Mouse (Mus musculus): ENCODE data around the gene Prep. TPM values are rescaled to one million over a fixed set of nuclear protein-coding genes. Genes with fewer than 3 reads are reported as not detected.

Prep gene
- polyA plus RNA-seq (2015; fragmentation: Nextera tagmentation; extraction: Ambion mirVana): 35.7 and 36.2 TPM in 2 replicates

- ATAC-seq (ENCODE audit: borderline replicate concordance, extremely low read depth, low FRiP score, low TSS enrichment): peak; percentile 94
Observed at GRCm38 (mm10) chr10:45066931-45067308, at the start of gene Prep. TSS of gene Prep (plus strand) at chr10:45067203.

GRCm38 (mm10) chr10:45017352-45017751, 49.7 kb upstream of the Prep start:
- Histone ChIP-seq H3K9me3 (no peaks in the 10 kb centered on the region), H3K36me3 (no peaks in the 10 kb centered on the region), H3K4me3 (no peak overlapping the region), H3K27ac (no peak overlapping the region), H3K4me2 (no peak overlapping the region), H3K4me1 (no peaks in the 10 kb centered on the region), H3K27me3 (no peaks in the 10 kb centered on the region), H3K9ac (no peak overlapping the region)
- WGBS: 89% methylated on average over 13 of the region's 13 CpGs
- ATAC-seq (ENCODE audit: borderline replicate concordance, extremely low read depth, low FRiP score, low TSS enrichment): no peak

More at GRCm38 (mm10) chr10:45066931-45067308, at the start of gene Prep:
- H3K4me2 ChIP-seq: peak within 1 kb of the TSS; percentile 68
- no peaks in the 10 kb centered on the region for H3K9me3 ChIP-seq
- 3% methylated on average over 10 of the region's 57 CpGs for WGBS
- H3K4me3 ChIP-seq: peak within 1 kb of the TSS; percentile 80
- no peaks in the 10 kb centered on the region for H3K27me3 ChIP-seq
- H3K4me1 ChIP-seq: peaks cover 35% of the 10 kb centered on the region
- no peaks in the 10 kb centered on the region for H3K36me3 ChIP-seq
- peak within 1 kb of the TSS; percentile 87 for H3K27ac ChIP-seq
- peak within 1 kb of the TSS; percentile 72 for H3K9ac ChIP-seq

- H3K9me3 ChIP-seq: no peaks in the 10 kb centered on the region
- ATAC-seq (ENCODE audit: borderline replicate concordance, extremely low read depth, low FRiP score, low TSS enrichment): no peak
- H3K27me3 ChIP-seq: no peaks in the 10 kb centered on the region
- no peaks in the 10 kb centered on the region for H3K4me1 ChIP-seq
- no peak overlapping the region for H3K4me2 ChIP-seq
- no peak overlapping the region for H3K4me3 ChIP-seq
- WGBS: 84% methylated on average over 10 of the region's 10 CpGs
- no peak overlapping the region for H3K27ac ChIP-seq
- no peak overlapping the region for H3K9ac ChIP-seq
- H3K36me3 ChIP-seq: no peaks in the 10 kb centered on the region
Observed at GRCm38 (mm10) chr10:45017851-45018250, 49.2 kb upstream of the Prep start.

- WGBS: 47% methylated on average over 7 of the region's 7 CpGs
- Histone ChIP-seq H3K4me2 (no peak overlapping the region), H3K4me3 (no peak overlapping the region), H3K9ac (no peak overlapping the region), H3K36me3 (no peaks in the 10 kb centered on the region), H3K27ac (no peak overlapping the region), H3K9me3 (no peaks in the 10 kb centered on the region), H3K27me3 (no peaks in the 10 kb centered on the region), H3K4me1 (no peaks in the 10 kb centered on the region)
- no peak for ATAC-seq (ENCODE audit: borderline replicate concordance, extremely low read depth, low FRiP score, low TSS enrichment)
Observed at GRCm38 (mm10) chr10:45019418-45019817, 47.6 kb upstream of the Prep start.

- H3K4me3 ChIP-seq: no peak overlapping the region
- WGBS: 86% methylated on average over 10 of the region's 10 CpGs
- no peak overlapping the region for H3K9ac ChIP-seq
- no peaks in the 10 kb centered on the region for H3K4me1 ChIP-seq
- ATAC-seq (ENCODE audit: borderline replicate concordance, extremely low read depth, low FRiP score, low TSS enrichment): no peak
- H3K4me2 ChIP-seq: no peak overlapping the region
- no peaks in the 10 kb centered on the region for H3K9me3 ChIP-seq
- H3K27me3 ChIP-seq: no peaks in the 10 kb centered on the region
- H3K36me3 ChIP-seq: no peaks in the 10 kb centered on the region
- H3K27ac ChIP-seq: no peak overlapping the region
Observed at GRCm38 (mm10) chr10:45019849-45020248, 47.2 kb upstream of the Prep start.

- Histone ChIP-seq H3K4me3 (no peak overlapping the region), H3K4me1 (no peaks in the 10 kb centered on the region), H3K27ac (no peak overlapping the region), H3K9me3 (no peaks in the 10 kb centered on the region), H3K27me3 (no peaks in the 10 kb centered on the region), H3K36me3 (no peaks in the 10 kb centered on the region), H3K4me2 (no peak overlapping the region), H3K9ac (no peak overlapping the region)
- 83% methylated on average over 10 of the region's 10 CpGs for WGBS
- ATAC-seq (ENCODE audit: borderline replicate concordance, extremely low read depth, low FRiP score, low TSS enrichment): no peak
Observed at GRCm38 (mm10) chr10:45020291-45020690, 46.7 kb upstream of the Prep start.

GRCm38 (mm10) chr10:45025184-45025583, 41.8 kb upstream of the Prep start:
- no peaks in the 10 kb centered on the region for H3K4me1 ChIP-seq
- no peaks in the 10 kb centered on the region for H3K27me3 ChIP-seq
- no peaks in the 10 kb centered on the region for H3K36me3 ChIP-seq
- 16% methylated on average over 4 of the region's 4 CpGs for WGBS
- ATAC-seq (ENCODE audit: borderline replicate concordance, extremely low read depth, low FRiP score, low TSS enrichment): no peak
- H3K4me3 ChIP-seq: no peak overlapping the region
- no peaks in the 10 kb centered on the region for H3K9me3 ChIP-seq
- H3K9ac ChIP-seq: no peak overlapping the region
- no peak overlapping the region for H3K4me2 ChIP-seq
- no peak overlapping the region for H3K27ac ChIP-seq

GRCm38 (mm10) chr10:45026935-45027334, 40.1 kb upstream of the Prep start:
- ATAC-seq (ENCODE audit: borderline replicate concordance, extremely low read depth, low FRiP score, low TSS enrichment): no peak
- Histone ChIP-seq H3K36me3 (no peaks in the 10 kb centered on the region), H3K27me3 (no peaks in the 10 kb centered on the region), H3K4me1 (no peaks in the 10 kb centered on the region), H3K4me3 (no peak overlapping the region), H3K9ac (no peak overlapping the region), H3K9me3 (no peaks in the 10 kb centered on the region), H3K4me2 (no peak overlapping the region), H3K27ac (no peak overlapping the region)
- WGBS: 84% methylated on average over 7 of the region's 7 CpGs

GRCm38 (mm10) chr10:45045268-45045928, 21.6 kb upstream of the Prep start:
- no peak overlapping the region for H3K4me3 ChIP-seq
- peak overlapping the region; percentile 24; the same call in 1 of the 2 replicates for H3K4me2 ChIP-seq
- H3K4me1 ChIP-seq: 0 out of 2 replicates have a peak, but pooled peaks cover 10% of the 10 kb centered on the region
- H3K9ac ChIP-seq: no peak overlapping the region
- no peaks in the 10 kb centered on the region for H3K27me3 ChIP-seq
- no peak for ATAC-seq (ENCODE audit: borderline replicate concordance, extremely low read depth, low FRiP score, low TSS enrichment)
- no peak overlapping the region for H3K27ac ChIP-seq
- 28% methylated on average over 12 of the region's 12 CpGs for WGBS
- H3K36me3 ChIP-seq: no peaks in the 10 kb centered on the region
- no peaks in the 10 kb centered on the region for H3K9me3 ChIP-seq

GRCm38 (mm10) chr10:45048158-45048557, 18.8 kb upstream of the Prep start:
- no peaks in the 10 kb centered on the region for H3K9me3 ChIP-seq
- H3K4me2 ChIP-seq: peak overlapping the region; percentile 24
- no peak for ATAC-seq (ENCODE audit: borderline replicate concordance, extremely low read depth, low FRiP score, low TSS enrichment)
- H3K27me3 ChIP-seq: no peaks in the 10 kb centered on the region
- 19% methylated on average over 11 of the region's 11 CpGs for WGBS
- no peak overlapping the region for H3K27ac ChIP-seq
- H3K36me3 ChIP-seq: no peaks in the 10 kb centered on the region
- no peak overlapping the region for H3K4me3 ChIP-seq
- H3K4me1 ChIP-seq: 0 out of 2 replicates have a peak, but pooled peaks cover 10% of the 10 kb centered on the region
- H3K9ac ChIP-seq: no peak overlapping the region

GRCm38 (mm10) chr10:45048622-45049021, 18.4 kb upstream of the Prep start:
- no peaks in the 10 kb centered on the region for H3K36me3 ChIP-seq
- no peaks in the 10 kb centered on the region for H3K27me3 ChIP-seq
- H3K27ac ChIP-seq: no peak overlapping the region
- H3K4me1 ChIP-seq: 0 out of 2 replicates have a peak, but pooled peaks cover 10% of the 10 kb centered on the region
- 24% methylated on average over 11 of the region's 11 CpGs for WGBS
- peak overlapping the region; percentile 24 for H3K4me2 ChIP-seq
- ATAC-seq (ENCODE audit: borderline replicate concordance, extremely low read depth, low FRiP score, low TSS enrichment): no peak
- H3K9ac ChIP-seq: no peak overlapping the region
- no peak overlapping the region for H3K4me3 ChIP-seq
- H3K9me3 ChIP-seq: no peaks in the 10 kb centered on the region

GRCm38 (mm10) chr10:45051125-45051744, 15.8 kb upstream of the Prep start:
- ATAC-seq (ENCODE audit: borderline replicate concordance, extremely low read depth, low FRiP score, low TSS enrichment): peak; percentile 55; the same call in 1 of the 2 replicates
- no peaks in the 10 kb centered on the region for H3K36me3 ChIP-seq
- 50% methylated on average over 11 of the region's 11 CpGs for WGBS
- no peak overlapping the region for H3K27ac ChIP-seq
- no peaks in the 10 kb centered on the region for H3K27me3 ChIP-seq
- no peak overlapping the region for H3K4me3 ChIP-seq
- H3K9ac ChIP-seq: no peak overlapping the region
- H3K4me1 ChIP-seq: 0 out of 2 replicates have a peak, but pooled peaks cover 10% of the 10 kb centered on the region
- no peaks in the 10 kb centered on the region for H3K9me3 ChIP-seq
- no peak overlapping the region for H3K4me2 ChIP-seq

Data from lung, embryonic 15.5 days (tissue).